Mouse (Mus musculus) heart, adult 2 months (tissue): ENCODE results near the gene Minos1. TPM values are rescaled to one million over a fixed set of nuclear protein-coding genes. Genes with fewer than 3 reads are reported as not detected.

Experiments
- DNase-seq, 2 experiments: peaks; one replicate each; pipeline ENCODE4 v3.0.0; 2021
- H3K27ac ChIP-seq: fragments of 200-600 bp; 2 replicates; pipeline ENCODE4 v1.8.1; 2022
- H3K27me3 ChIP-seq: fragments of 200-500 bp; 2 replicates; pipeline ENCODE4 v1.6.1; 2012; ENCODE audit warnings: mild to moderate bottlenecking, low read length, inconsistent platforms, mixed read lengths; ENCODE audit not compliant: control insufficient read depth, insufficient read depth
- H3K36me3 ChIP-seq: fragments of 200-500 bp; 2 replicates; pipeline ENCODE4 v1.6.1; 2012; ENCODE audit warnings: low read length, inconsistent platforms; ENCODE audit not compliant: control insufficient read depth, insufficient read depth
- H3K4me1 ChIP-seq: fragments of 200-500 bp; 2 replicates; pipeline ENCODE4 v1.6.1; 2011; ENCODE audit warnings: low read length; ENCODE audit not compliant: control insufficient read depth, insufficient read depth
- H3K4me3 ChIP-seq: fragments of 200-600 bp; 2 replicates; pipeline ENCODE4 v1.8.1; 2022
- H3K79me2 ChIP-seq: fragments of 200-500 bp; replicated peaks from 2 replicates; pipeline ENCODE4 v1.6.1; 2012; ENCODE audit warnings: mild to moderate bottlenecking, inconsistent platforms, low read length, moderate library complexity, mixed read lengths; ENCODE audit not compliant: control insufficient read depth, insufficient read depth
- H3K9ac ChIP-seq: fragments of 200-500 bp; 2 replicates; pipeline ENCODE4 v1.6.1; 2012; ENCODE audit warnings: low read depth, mild to moderate bottlenecking, control low read depth, inconsistent platforms, low read length, mixed read lengths
- CTCF ChIP-seq: fragments of 200-600 bp; IDR thresholded peaks from 2 replicates; pipeline ENCODE4 v1.8.1; 2022; ENCODE audit warnings: antibody characterized with exemption, mild to moderate bottlenecking, moderate library complexity
- EP300 ChIP-seq: fragments of 200-500 bp; IDR thresholded peaks from 2 replicates; pipeline ENCODE4 v1.6.1; 2011; ENCODE audit warnings: low read depth, low read length, control low read depth; ENCODE audit not compliant: insufficient read depth
- POLR2A ChIP-seq: fragments of 200-500 bp; IDR thresholded peaks from 2 replicates; pipeline ENCODE4 v1.6.1; 2011; ENCODE audit warnings: mild to moderate bottlenecking, low read depth, low read length, control low read depth; ENCODE audit not compliant: insufficient read depth
- WGBS: fragments of 180-500 bp; shearing (Covaris S2); methylation state at CpG from one replicate; pipeline ENCODE4 v1.1.7; 2018; 5-methylcytosine and 5-hydroxymethylcytosine counted together
- intact Hi-C: fragments of 180-260 bp; cut with DNase I; formaldehyde crosslinking; loops from one replicate; pipeline ENCODE4 v1.15.1; 2025
- polyA plus RNA-seq: library from polyadenylated mRNA; depleted of rRNA; stranded (reverse); fragments of >200 nt; gene quantifications from 2 replicates; pipeline ENCODE4 v1.2.3, GENCODE M21; 2012
- total RNA-seq, 2 experiments: library from RNA; stranded (reverse); gene quantifications; 2 replicates each; pipeline ENCODE4 v1.2.3; 2021

The Minos1 gene
- total and polyA plus RNA-seq, 3 experiments: 203 to 660 (median 586) TPM

DNA sequence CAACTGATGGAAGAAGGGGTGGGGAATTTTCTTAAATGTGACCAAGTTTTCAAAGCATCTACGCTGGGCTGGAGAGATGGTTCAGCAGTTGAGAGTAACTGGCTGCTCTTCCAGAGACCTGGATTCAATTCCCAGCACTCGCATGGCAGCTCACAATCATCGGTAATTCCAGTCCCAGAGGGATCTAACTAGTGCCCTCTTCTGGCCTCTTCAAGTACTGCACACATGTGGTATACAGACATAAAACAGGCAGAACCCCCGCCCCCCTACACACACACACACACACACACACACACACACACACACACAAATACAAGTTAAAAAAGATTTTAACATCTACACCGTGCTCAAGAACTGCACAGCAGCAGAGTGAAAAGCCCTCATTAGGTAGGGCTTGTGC is 15.2 kb downstream of the Minos1 start:
- 92% methylated on average over 5 of the region's 5 CpGs for WGBS
- TF ChIP-seq POLR2A (no peak), CTCF (peak; percentile 36), EP300 (no peak)
- peaks cover 12% of the 10 kb centered on the region for H3K79me2 ChIP-seq
- H3K36me3 ChIP-seq: peaks cover 19% of the 10 kb centered on the region
- H3K4me3 ChIP-seq: no peak overlapping the region
- intact Hi-C loops: no loop called here
- DNase-seq: no peak
- no peak overlapping the region for H3K9ac ChIP-seq
- H3K27me3 ChIP-seq: no peaks in the 10 kb centered on the region
- no peak overlapping the region for H3K27ac ChIP-seq
- H3K4me1 ChIP-seq: peaks cover 28% of the 10 kb centered on the region

DNA sequence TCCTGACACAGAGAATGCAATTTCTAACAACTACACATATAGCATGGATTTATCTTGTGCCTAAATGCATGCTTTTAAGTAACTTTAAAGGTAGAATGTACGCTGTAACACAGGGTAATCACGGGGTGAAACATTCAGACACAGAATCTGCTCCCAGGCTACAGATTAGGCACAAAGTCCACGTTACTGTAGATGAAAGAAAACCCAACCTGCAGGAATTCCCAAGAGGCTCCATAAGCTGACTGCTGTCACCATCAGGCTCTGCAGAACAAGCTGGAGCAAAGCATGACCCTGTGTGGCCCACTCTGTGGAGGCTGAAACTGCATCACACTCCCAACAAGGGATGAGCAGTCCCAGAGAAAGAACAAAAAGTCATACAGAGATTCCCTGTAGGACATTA is 18.4 kb downstream of the Minos1 start:
- no peak overlapping the region for H3K27ac ChIP-seq

DNA sequence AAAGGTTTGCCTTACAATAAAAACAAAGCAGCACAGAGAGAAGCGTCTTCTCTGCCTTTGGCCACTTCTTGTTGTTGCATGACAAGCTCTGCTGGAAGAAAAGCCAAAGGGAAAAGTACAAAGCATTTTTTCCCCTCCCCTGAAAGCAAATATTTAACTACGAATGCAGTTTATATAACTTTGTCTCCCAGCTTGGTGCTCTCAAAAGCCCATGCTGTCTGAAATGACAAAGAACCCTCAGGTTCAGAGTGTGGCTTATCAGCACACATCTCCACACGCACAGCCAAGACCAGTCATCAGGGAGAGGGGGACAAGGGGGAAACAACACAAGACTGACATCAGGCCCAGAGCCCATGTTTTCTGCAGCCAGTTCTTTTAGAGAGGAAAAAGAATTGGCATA is 19.5 kb downstream of the Minos1 start:
- Histone ChIP-seq H3K27ac (no peak overlapping the region), H3K79me2 (peaks cover 11% of the 10 kb centered on the region), H3K4me1 (peaks cover 27% of the 10 kb centered on the region), H3K4me3 (no peak overlapping the region), H3K9ac (no peak overlapping the region), H3K27me3 (no peaks in the 10 kb centered on the region), H3K36me3 (peaks cover 2% of the 10 kb centered on the region)
- intact Hi-C loops: no loop called here
- DNase-seq: no peak
- WGBS: 15% methylated on average over 3 of the region's 3 CpGs
- TF ChIP-seq CTCF (no peak), POLR2A (no peak), EP300 (no peak)

More for the DNA sequence above, 18.4 kb downstream of the Minos1 start:
- TF ChIP-seq EP300 (no peak), POLR2A (no peak), CTCF (no peak)
- Histone ChIP-seq H3K36me3 (peaks cover 5% of the 10 kb centered on the region), H3K27me3 (no peaks in the 10 kb centered on the region), H3K79me2 (peaks cover 12% of the 10 kb centered on the region), H3K4me1 (peaks cover 31% of the 10 kb centered on the region), H3K4me3 (no peak overlapping the region), H3K9ac (no peak overlapping the region)
- WGBS: 67% methylated on average over 3 of the region's 3 CpGs
- intact Hi-C loops: no loop called here
- no peak for DNase-seq

DNA sequence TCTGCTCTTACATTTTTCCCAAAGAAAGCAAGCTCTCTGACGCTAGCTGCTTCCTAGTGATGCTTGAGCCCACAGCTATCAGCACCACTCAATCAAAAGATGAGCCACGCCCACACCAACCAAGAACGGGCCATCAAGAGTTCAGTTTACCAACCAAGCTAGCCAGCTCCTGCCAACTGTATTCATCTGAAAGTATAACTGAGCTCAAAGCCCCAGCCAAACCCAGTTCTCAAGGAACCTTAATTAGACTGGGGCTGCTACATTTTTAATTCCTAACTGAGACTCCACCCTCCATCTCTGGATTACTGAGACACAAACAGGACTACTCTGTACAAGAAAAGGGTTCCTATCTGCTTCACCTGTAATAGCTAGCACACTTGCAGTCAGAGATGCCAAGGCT is 20.1 kb downstream of the Minos1 start:
- no peak for DNase-seq
- TF ChIP-seq POLR2A (no peak), CTCF (no peak), EP300 (no peak)
- Histone ChIP-seq H3K79me2 (peaks cover 9% of the 10 kb centered on the region), H3K4me3 (no peak overlapping the region), H3K27me3 (no peaks in the 10 kb centered on the region), H3K9ac (no peak overlapping the region), H3K4me1 (peaks cover 26% of the 10 kb centered on the region), H3K36me3 (peaks cover 2% of the 10 kb centered on the region), H3K27ac (no peak overlapping the region)
- 49% methylated on average over 3 of the region's 3 CpGs for WGBS
- intact Hi-C loops: no loop called here

DNA sequence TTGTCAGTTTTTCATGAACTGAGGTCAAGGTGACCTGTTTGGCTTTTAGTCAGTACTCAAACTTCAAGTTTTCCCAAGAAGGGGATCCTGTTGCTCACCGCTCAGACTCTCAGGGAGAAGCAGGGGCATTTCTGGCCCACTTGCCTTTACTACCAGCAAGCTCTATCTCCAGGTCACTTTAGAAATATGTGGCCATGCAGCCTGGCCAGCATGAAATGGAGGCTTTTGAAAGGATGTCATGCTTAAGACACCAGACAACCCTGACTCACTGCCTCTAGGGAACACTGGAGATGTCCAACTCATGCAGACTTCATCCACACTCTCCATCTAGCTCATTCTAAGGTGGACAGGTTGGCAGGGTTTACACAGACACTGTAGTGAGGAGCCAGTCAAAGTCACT is 25.5 kb downstream of the Minos1 start:
- TF ChIP-seq EP300 (no peak), CTCF (no peak), POLR2A (no peak)
- 81% methylated on average over 1 of the region's 1 CpGs for WGBS
- Histone ChIP-seq H3K27ac (no peak overlapping the region), H3K36me3 (no peaks in the 10 kb centered on the region; the same call in none of the 2 replicates), H3K27me3 (no peaks in the 10 kb centered on the region), H3K9ac (no peak overlapping the region), H3K4me3 (no peak overlapping the region), H3K4me1 (peaks cover 7% of the 10 kb centered on the region), H3K79me2 (peaks cover 7% of the 10 kb centered on the region)
- intact Hi-C loops: no loop called here
- no peak for DNase-seq

DNA sequence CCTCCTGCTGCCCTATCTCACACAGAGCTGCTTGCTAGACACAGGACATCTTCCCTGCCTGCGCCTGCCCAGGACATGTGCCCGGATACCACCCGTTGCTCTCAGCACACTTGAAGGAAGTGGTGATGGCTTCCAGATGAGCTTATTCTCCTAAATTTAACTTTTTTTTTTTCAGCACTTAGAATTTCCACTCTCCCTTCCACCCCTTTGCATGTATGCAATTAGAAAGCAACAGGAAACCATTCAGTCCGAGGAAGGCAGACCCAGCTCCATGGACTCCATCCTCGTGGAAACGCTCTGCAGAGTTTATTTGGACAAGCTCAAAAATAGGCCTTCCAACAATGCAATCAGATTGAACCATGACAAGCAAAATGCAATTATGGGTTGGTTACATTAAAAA is 29.4 kb downstream of the Minos1 start:
- no peak for DNase-seq
- Histone ChIP-seq H3K27ac (no peak overlapping the region), H3K36me3 (no peaks in the 10 kb centered on the region; the same call in none of the 2 replicates), H3K27me3 (no peaks in the 10 kb centered on the region), H3K9ac (no peak overlapping the region), H3K79me2 (peaks cover 2% of the 10 kb centered on the region), H3K4me3 (no peak overlapping the region), H3K4me1 (no peaks in the 10 kb centered on the region; the same call in 1 of the 2 replicates)
- intact Hi-C loops: no loop called here
- WGBS: 70% methylated on average over 6 of the region's 6 CpGs
- no peak for TF ChIP-seq CTCF
- TF ChIP-seq POLR2A: no peak
- TF ChIP-seq EP300: no peak

DNA sequence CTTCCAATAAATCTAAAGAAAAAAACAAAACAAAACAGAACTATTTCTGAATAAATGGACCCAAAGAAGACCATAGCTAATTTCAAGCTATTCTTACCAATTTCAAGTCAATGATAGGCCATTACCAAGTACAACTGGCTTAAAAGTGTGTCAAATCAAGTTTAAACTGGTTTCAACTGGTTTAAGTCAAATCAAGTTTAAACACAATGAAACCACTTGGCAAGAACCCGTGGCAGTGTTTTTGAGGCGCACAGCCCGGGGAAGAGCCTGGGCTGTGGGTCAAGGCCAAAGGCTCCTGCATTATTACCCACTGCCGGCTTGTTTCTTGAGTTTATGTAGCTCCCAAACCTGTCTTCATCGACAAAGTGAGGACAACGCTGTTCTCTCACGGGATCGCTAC is 30.6 kb downstream of the Minos1 start:
- intact Hi-C loops: no loop called here
- TF ChIP-seq EP300 (no peak), CTCF (no peak), POLR2A (no peak)
- no peaks in the 10 kb centered on the region; the same call in 1 of the 2 replicates for H3K4me1 ChIP-seq
- H3K27ac ChIP-seq: no peak overlapping the region
- H3K36me3 ChIP-seq: no peaks in the 10 kb centered on the region; the same call in none of the 2 replicates
- WGBS: 92% methylated on average over 8 of the region's 8 CpGs
- no peaks in the 10 kb centered on the region for H3K27me3 ChIP-seq
- DNase-seq: no peak
- peaks cover 2% of the 10 kb centered on the region for H3K79me2 ChIP-seq
- H3K4me3 ChIP-seq: no peak overlapping the region
- no peak overlapping the region for H3K9ac ChIP-seq
